Mouse (Mus musculus) thymus, adult 2 months (tissue): ENCODE results near the gene Copz2.

Experiments used
- CTCF ChIP-seq: fragments of 200-500 bp; IDR thresholded peaks from 2 replicates; pipeline ENCODE4 v1.5.1; 2012; ENCODE audit warnings: mild to moderate bottlenecking, control low read depth, low read length, moderate library complexity, borderline replicate concordance; ENCODE audit not compliant: control insufficient read depth, poor library complexity, insufficient read depth; ENCODE audit errors: extremely low read depth
- POLR2A ChIP-seq: fragments of 200-500 bp; IDR thresholded peaks from 2 replicates; pipeline ENCODE4 v1.6.1; 2012; ENCODE audit warnings: mild to moderate bottlenecking, low read length, control low read depth, moderate library complexity; ENCODE audit not compliant: control insufficient read depth, poor library complexity, insufficient read depth; ENCODE audit errors: extremely low read depth

- TF ChIP-seq POLR2A (no peak), CTCF (no peak)
Measured at GRCm38 (mm10) chr11:96827917-96828316, 21.8 kb upstream of the Copz2 start.
